Mouse (Mus musculus): Measurements from ENCODE around the gene Ppp1r12b. TPM values are rescaled to one million over a fixed set of nuclear protein-coding genes. Genes with fewer than 3 reads are reported as not detected.

The Ppp1r12b gene
- total RNA-seq, 2 experiments from 2014 or later: 152 to 171 TPM

GRCm38 (mm10) chr1:134725276-134725675, 230.5 kb downstream of the Ppp1r12b start:
- DNase-seq (ENCODE audit: low spot score): peak; percentile 74

GRCm38 (mm10) chr1:134722891-134723290, 232.9 kb downstream of the Ppp1r12b start:
- DNase-seq (ENCODE audit: low spot score): no peak

GRCm38 (mm10) chr1:134721486-134721885, 234.3 kb downstream of the Ppp1r12b start:
- DNase-seq (ENCODE audit: low spot score): no peak

GRCm38 (mm10) chr1:134719718-134720304, 235.9 kb downstream of the Ppp1r12b start:
- no peak for DNase-seq (ENCODE audit: low spot score)

- no peak for DNase-seq (ENCODE audit: low spot score)
Measured at GRCm38 (mm10) chr1:134715092-134715491, 240.7 kb downstream of the Ppp1r12b start.

GRCm38 (mm10) chr1:134714166-134714565, 241.6 kb downstream of the Ppp1r12b start:
- DNase-seq (ENCODE audit: low spot score): no peak

- no peak for DNase-seq (ENCODE audit: low spot score)
Measured at GRCm38 (mm10) chr1:134713421-134713969, 242.2 kb downstream of the Ppp1r12b start.

- DNase-seq (ENCODE audit: low spot score): no peak
Measured at GRCm38 (mm10) chr1:134712781-134713299, 242.9 kb downstream of the Ppp1r12b start.

GRCm38 (mm10) chr1:134711653-134712052, 244.1 kb downstream of the Ppp1r12b start:
- DNase-seq (ENCODE audit: low spot score): no peak

- no peak for DNase-seq (ENCODE audit: low spot score)
Measured at GRCm38 (mm10) chr1:134711061-134711460, 244.7 kb downstream of the Ppp1r12b start.

GRCm38 (mm10) chr1:134709411-134710306, 246.1 kb downstream of the Ppp1r12b start:
- DNase-seq (ENCODE audit: low spot score): no peak

GRCm38 (mm10) chr1:134708801-134709385, 246.8 kb downstream of the Ppp1r12b start:
- DNase-seq (ENCODE audit: low spot score): no peak

GRCm38 (mm10) chr1:134708274-134708673, 247.5 kb downstream of the Ppp1r12b start:
- no peak for DNase-seq (ENCODE audit: low spot score)

- DNase-seq (ENCODE audit: low spot score): no peak
Measured at GRCm38 (mm10) chr1:134707516-134707915, 248.2 kb downstream of the Ppp1r12b start.

- DNase-seq (ENCODE audit: low spot score): no peak
Measured at GRCm38 (mm10) chr1:134706549-134706948, 249.2 kb downstream of the Ppp1r12b start.

Small RNA genes within 50 kb of the gene (microRNA-seq; reads per million reads assigned to microRNA genes)
- not detected for gene Gm22232

Other genes with a start within 250 kb of the Ppp1r12b start
- 1 to 10 TPM; 5.5 to 6.6 TPM for gene Ube2t, start 6.6 kb upstream of the Ppp1r12b start, total RNA-seq (2021)
- under 1 TPM; 0.11 to 0.57 TPM for gene Lgr6, start 149.3 kb upstream of the Ppp1r12b start, total RNA-seq (2021)
- under 1 TPM; 0.07 to 0.14 TPM for gene Ptpn7, start 176.8 kb upstream of the Ppp1r12b start, total RNA-seq (2021)
- 10 to 100 TPM; 17.4 to 22.5 TPM for gene Arl8a, start 190.9 kb upstream of the Ppp1r12b start, total RNA-seq (2021)
- gene Gpr37l1, start 211.7 kb upstream of the Ppp1r12b start, total RNA-seq (2021): under 1 TPM; 0.46 to 0.55 TPM